Comparison of ENCODE assay signal across 8 mouse cellular contexts in the genomic region with DNA sequence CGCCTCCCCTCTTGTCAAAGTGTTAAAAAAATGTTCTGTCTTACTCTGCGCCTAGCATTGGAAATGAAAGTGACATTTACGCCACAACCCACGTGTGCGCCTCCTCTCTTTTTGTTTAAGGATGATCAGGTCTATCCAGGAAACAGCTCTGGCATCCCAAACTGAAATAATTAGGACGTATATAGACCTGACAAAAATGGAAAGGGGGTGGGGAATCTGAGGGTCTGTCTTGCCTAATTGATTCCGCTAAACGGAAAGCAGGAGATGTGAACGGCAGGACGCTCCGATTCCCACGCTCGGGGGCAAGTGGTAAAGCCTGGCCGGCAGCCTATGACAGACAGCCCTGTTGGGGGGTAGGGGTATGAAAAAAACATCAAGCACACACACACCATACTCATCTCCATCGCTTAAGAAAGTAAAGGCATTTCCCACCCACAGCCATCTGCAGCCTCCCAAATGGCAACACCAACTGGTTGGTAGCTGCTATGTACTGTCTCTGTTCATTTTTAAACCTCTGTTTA.
A peak's percentile ranks its signal among the peaks of the same experiment; 100 is the strongest.
DNase-seq lines count a peak whose midpoint lies in the region; ATAC-seq and TF ChIP-seq lines count a peak whose summit lies in the region.

No protein-coding gene starts in this region.

- intact Hi-C loops in heart, adult 2 months (cut with DNase I), result loop anchor here (10.0 kb wide), 1 partner anchor 485 kb away; the partner anchor contains the start of gene Tmem161b

- no peaks in the 10 kb centered on the region for H3K79me2 ChIP-seq in heart, adult 2 months (replicated peaks; ENCODE audit: control insufficient read depth, insufficient read depth, low read length)

- peak overlapping the region; percentile 54 for H3K4me2 ChIP-seq in heart, embryonic 16.5 days (ENCODE audit: low read depth, low read length)
- peak overlapping the region; percentile 87 for H3K4me2 ChIP-seq in hindbrain, embryonic 13.5 days
- H3K4me2 ChIP-seq in liver, embryonic 13.5 days, result 0 out of 2 replicates have a peak overlapping the region, but pooled peaks have one; percentile 10

- peak overlapping the region; percentile 35 for H3K4me3 ChIP-seq in heart, embryonic 16.5 days (ENCODE audit: low read length)
- no peak overlapping the region for H3K4me3 ChIP-seq in heart, adult 2 months
- H3K4me3 ChIP-seq in hindbrain, embryonic 13.5 days, result peak overlapping the region; percentile 59
- H3K4me3 ChIP-seq in liver, embryonic 13.5 days (replicated peaks), result 0 out of 2 replicates have a peak overlapping the region, but pooled peaks have one; percentile 6

- whole genome bisulfite sequencing in heart, embryonic 16.5 days, result 8% methylated on average over 15 of the region's 15 CpGs
- 14% methylated on average over 15 of the region's 15 CpGs for WGBS in heart, adult 2 months
- under 1% methylated on average over 15 of the region's 15 CpGs for WGBS in hindbrain, embryonic 13.5 days
- 5% methylated on average over 15 of the region's 15 CpGs for WGBS in liver, embryonic 13.5 days (ENCODE audit: insufficient replicate concordance)

- peaks cover 56% of the 10 kb centered on the region for H3K27me3 ChIP-seq in heart, embryonic 16.5 days (ENCODE audit: control insufficient read depth, insufficient read depth, low read length)
- H3K27me3 ChIP-seq in heart, adult 2 months (ENCODE audit: control insufficient read depth, insufficient read depth, low read length), result peaks cover 13% of the 10 kb centered on the region
- H3K27me3 ChIP-seq in hindbrain, embryonic 13.5 days, result no peaks in the 10 kb centered on the region
- peaks cover 76% of the 10 kb centered on the region for H3K27me3 ChIP-seq in liver, embryonic 13.5 days

- no peak for TF ChIP-seq CTCF in heart, adult 2 months (IDR thresholded peaks at IDR 0.05)

- no peak for TF ChIP-seq EP300 in heart, adult 2 months (IDR thresholded peaks at IDR 0.05; ENCODE audit: insufficient read depth, low read depth, low read length)

- H3K27ac ChIP-seq in heart, embryonic 16.5 days (ENCODE audit: low read length), result no peak overlapping the region
- H3K27ac ChIP-seq in heart, adult 2 months, result no peak overlapping the region
- H3K27ac ChIP-seq in hindbrain, embryonic 13.5 days, result peak overlapping the region; percentile 99
- H3K27ac ChIP-seq in liver, embryonic 13.5 days, result no peak overlapping the region

- H3K9me3 ChIP-seq in heart, embryonic 16.5 days (replicated peaks; ENCODE audit: control insufficient read depth, low read length), result no peaks in the 10 kb centered on the region
- no peaks in the 10 kb centered on the region for H3K9me3 ChIP-seq in hindbrain, embryonic 13.5 days
- H3K9me3 ChIP-seq in liver, embryonic 13.5 days (replicated peaks), result no peaks in the 10 kb centered on the region

- DNase-seq in heart, adult 2 months, result no peak
- DNase-seq in embryo, embryonic 10 days (ENCODE audit: low spot score), result peak; percentile 85
- DNase-seq in liver, embryonic 13.5 days, result no peak
- DNase-seq in right cerebral cortex, postnatal 25 days, result peak; percentile 87
- no peak for DNase-seq in spleen, postnatal 10 days (ENCODE audit: low spot score in 2 of 2)
- DNase-seq in gastrocnemius, adult 8-10 months (ENCODE audit: low spot score in 2 of 2), result no peak

- no peaks in the 10 kb centered on the region for H3K36me3 ChIP-seq in heart, embryonic 16.5 days (ENCODE audit: control insufficient read depth, insufficient read depth)
- H3K36me3 ChIP-seq in heart, adult 2 months (ENCODE audit: control insufficient read depth, insufficient read depth, low read length), result no peaks in the 10 kb centered on the region
- H3K36me3 ChIP-seq in hindbrain, embryonic 13.5 days, result peaks cover 27% of the 10 kb centered on the region
- no peaks in the 10 kb centered on the region for H3K36me3 ChIP-seq in liver, embryonic 13.5 days

- ATAC-seq in heart, embryonic 16.5 days (replicated peaks; ENCODE audit: extremely low read depth, insufficient read depth, low FRiP score), result no peak
- peak; percentile 76 for ATAC-seq in hindbrain, embryonic 13.5 days (ENCODE audit: low FRiP score)
- no peak for ATAC-seq in liver, embryonic 13.5 days (ENCODE audit: low read depth)

- peaks cover 7% of the 10 kb centered on the region for H3K4me1 ChIP-seq in heart, embryonic 16.5 days (ENCODE audit: control insufficient read depth, insufficient read depth, low read length)
- no peaks in the 10 kb centered on the region for H3K4me1 ChIP-seq in heart, adult 2 months (ENCODE audit: control insufficient read depth, insufficient read depth, low read length)
- peaks cover 20% of the 10 kb centered on the region for H3K4me1 ChIP-seq in hindbrain, embryonic 13.5 days (replicated peaks)
- no peaks in the 10 kb centered on the region for H3K4me1 ChIP-seq in liver, embryonic 13.5 days (replicated peaks)

- no peak overlapping the region for H3K9ac ChIP-seq in heart, embryonic 16.5 days (ENCODE audit: low read length)
- H3K9ac ChIP-seq in heart, adult 2 months (ENCODE audit: low read depth, low read length), result no peak overlapping the region
- peak overlapping the region; percentile 93 for H3K9ac ChIP-seq in hindbrain, embryonic 13.5 days
- no peak overlapping the region for H3K9ac ChIP-seq in liver, embryonic 13.5 days

- TF ChIP-seq POLR2A in heart, adult 2 months (IDR thresholded peaks at IDR 0.05; ENCODE audit: insufficient read depth, low read depth, low read length), result no peak

Comparison
In these comparisons a context has a peak if more than half of its experiments do, and no peak if none do; other contexts are left out.
1. H3K4me2 ChIP-seq: peak in every context shown above with its lines; median percentile 87 in hindbrain, embryonic 13.5 days; 54 in heart, embryonic 16.5 days; 10 in liver, embryonic 13.5 days.
2. DNase-seq: peak in embryo, embryonic 10 days (single experiment) and right cerebral cortex, postnatal 25 days (single experiment); none in heart, adult 2 months (0 of 2), liver, embryonic 13.5 days (single experiment), spleen, postnatal 10 days (0 of 2) and gastrocnemius, adult 8-10 months (0 of 2).